Mouse (Mus musculus) hindbrain, postnatal 0 days (tissue): ENCODE results near the gene Tiam1. TPM values are rescaled to one million over a fixed set of nuclear protein-coding genes. Genes with fewer than 3 reads are reported as not detected.

Experiments
- ATAC-seq: fragments of 200-750 bp; cut with Nextera tagmentation; 2 replicates; pipeline ENCODE4 v1.8.0; 2017; ENCODE audit warnings: mild to moderate bottlenecking, moderate TSS enrichment, moderate library complexity
- DNase-seq: peaks from one replicate; pipeline ENCODE4 v3.0.0-alpha.2; 2015; ENCODE audit warnings: low spot score
- H3K27ac ChIP-seq: fragments of 300-500 bp; sonication (generic); 2 replicates; pipeline ENCODE4 v1.5.1; 2014; ENCODE audit warnings: mild to moderate bottlenecking
- H3K27me3 ChIP-seq: fragments of 300-500 bp; sonication (generic); 2 replicates; pipeline ENCODE4 v1.6.1; 2014; ENCODE audit warnings: low read length, mixed read lengths; ENCODE audit not compliant: insufficient read depth
- H3K36me3 ChIP-seq: fragments of 300-500 bp; sonication (generic); 2 replicates; pipeline ENCODE4 v1.6.1; 2014; ENCODE audit warnings: low read length, mixed read lengths; ENCODE audit not compliant: insufficient read depth
- H3K4me1 ChIP-seq: fragments of 300-500 bp; sonication (generic); 2 replicates; pipeline ENCODE4 v1.6.1; 2014; ENCODE audit warnings: antibody characterized with exemption, low read length, mixed read lengths; ENCODE audit not compliant: insufficient read depth
- H3K4me2 ChIP-seq: fragments of 300-500 bp; sonication (generic); 2 replicates; pipeline ENCODE4 v1.6.1; 2014; ENCODE audit warnings: low read depth, mild to moderate bottlenecking, low read length, moderate library complexity, mixed read lengths
- H3K4me3 ChIP-seq: fragments of 300-500 bp; sonication (generic); 2 replicates; pipeline ENCODE4 v1.5.1; 2014; ENCODE audit warnings: low read length
- H3K9ac ChIP-seq: fragments of 300-500 bp; sonication (generic); replicated peaks from 2 replicates; pipeline ENCODE4 v1.6.1; 2014; ENCODE audit warnings: mild to moderate bottlenecking, low read length, moderate library complexity, mixed read lengths
- H3K9me3 ChIP-seq: fragments of 300-500 bp; sonication (generic); 2 replicates; pipeline ENCODE4 v1.6.1; 2016; ENCODE audit warnings: low read length, mixed read lengths
- CTCF ChIP-seq: IDR thresholded peaks from 2 replicates; pipeline ENCODE4 v1.5.1; 2016; ENCODE audit warnings: antibody characterized with exemption, control low read depth, low read depth
- WGBS: fragments of 180-500 bp; shearing (Covaris S2); extraction: QIAGEN DNeasy Blood & Tissue Kit; methylation state at CpG from one replicate; pipeline ENCODE4 v1.1.7; 2014; 5-methylcytosine and 5-hydroxymethylcytosine counted together
- polyA plus RNA-seq: library from polyadenylated mRNA; unstranded; fragments of >200 nt; fragmentation: Nextera tagmentation; extraction: Ambion mirVana; gene quantifications from 2 replicates; pipeline ENCODE4 v1.2.1, GENCODE M21; 2015
- total RNA-seq: library from RNA; depleted of rRNA; stranded (reverse); fragments of >200 nt; gene quantifications from 2 replicates; pipeline ENCODE4 v1.2.3, GENCODE M21; 2014

The Tiam1 gene
- total and polyA plus RNA-seq, 2 experiments from 2014 or later = 15.1 to 26.2 TPM

DNA sequence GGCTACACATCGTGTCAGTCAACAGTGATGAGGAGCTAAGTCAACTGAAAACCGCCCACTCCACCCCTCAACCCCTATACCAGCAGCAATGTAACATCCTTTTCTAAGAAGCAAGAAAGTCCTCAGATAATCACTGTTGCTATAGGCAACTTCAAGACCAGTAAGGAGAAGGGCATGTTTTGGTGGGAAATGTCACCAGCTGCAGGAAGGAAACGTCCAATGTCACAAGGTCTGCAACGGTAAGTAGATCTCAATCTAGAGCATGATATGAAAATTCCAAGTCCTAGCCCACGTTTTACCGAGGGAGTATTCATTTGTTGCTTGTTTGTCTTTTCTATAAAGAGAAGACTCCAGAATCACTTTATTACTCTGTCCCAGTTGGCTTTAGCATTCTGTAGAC is 95.7 kb downstream of the Tiam1 start:
- Histone ChIP-seq H3K4me2 (no peak overlapping the region), H3K27ac (no peak overlapping the region), H3K36me3 (no peaks in the 10 kb centered on the region), H3K9me3 (no peaks in the 10 kb centered on the region), H3K4me1 (no peaks in the 10 kb centered on the region), H3K4me3 (no peak overlapping the region), H3K27me3 (no peaks in the 10 kb centered on the region), H3K9ac (no peak overlapping the region)
- ATAC-seq (no peak), DNase-seq (no peak)
- 93% methylated on average over 6 of the region's 6 CpGs for WGBS
- no peak for TF ChIP-seq CTCF

DNA sequence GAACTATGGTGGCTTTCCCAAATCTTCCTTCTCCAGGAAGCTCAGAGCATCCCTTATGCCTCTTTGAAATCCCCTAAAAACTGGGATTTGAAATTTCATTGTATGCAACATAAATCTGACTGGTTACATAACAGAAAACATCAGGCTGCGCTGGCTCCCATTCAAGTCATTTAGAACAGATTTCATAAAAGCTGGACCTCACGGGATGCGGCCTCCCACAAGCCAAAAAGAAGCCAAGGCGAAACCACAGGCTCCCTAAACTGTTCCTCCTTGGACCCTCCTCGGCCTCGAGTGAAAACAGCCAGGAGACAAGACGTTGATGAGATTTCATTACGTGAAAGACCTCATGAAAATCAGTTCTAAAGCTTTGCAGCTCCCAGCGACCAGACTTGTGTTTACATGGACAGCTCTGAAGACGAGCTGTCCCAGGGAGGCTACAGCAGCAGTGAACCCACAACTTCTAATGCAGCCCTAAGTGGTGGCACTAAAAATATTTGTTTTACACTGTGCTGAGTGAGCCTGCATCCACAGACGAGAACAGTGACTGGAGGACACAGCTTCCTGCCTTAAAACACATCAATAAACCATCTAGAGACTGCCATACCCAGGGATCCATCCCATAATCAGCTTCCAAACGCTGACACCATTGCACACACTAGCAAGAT is 96.9 kb downstream of the Tiam1 start:
- Histone ChIP-seq H3K4me2 (no peak overlapping the region), H3K9me3 (no peaks in the 10 kb centered on the region), H3K27me3 (no peaks in the 10 kb centered on the region), H3K4me1 (0 out of 2 replicates have a peak, but pooled peaks cover 2% of the 10 kb centered on the region), H3K9ac (no peak overlapping the region), H3K4me3 (no peak overlapping the region), H3K36me3 (no peaks in the 10 kb centered on the region), H3K27ac (no peak overlapping the region)
- no peak for TF ChIP-seq CTCF
- DNase-seq (no peak), ATAC-seq (no peak)
- 72% methylated on average over 12 of the region's 12 CpGs for WGBS

DNA sequence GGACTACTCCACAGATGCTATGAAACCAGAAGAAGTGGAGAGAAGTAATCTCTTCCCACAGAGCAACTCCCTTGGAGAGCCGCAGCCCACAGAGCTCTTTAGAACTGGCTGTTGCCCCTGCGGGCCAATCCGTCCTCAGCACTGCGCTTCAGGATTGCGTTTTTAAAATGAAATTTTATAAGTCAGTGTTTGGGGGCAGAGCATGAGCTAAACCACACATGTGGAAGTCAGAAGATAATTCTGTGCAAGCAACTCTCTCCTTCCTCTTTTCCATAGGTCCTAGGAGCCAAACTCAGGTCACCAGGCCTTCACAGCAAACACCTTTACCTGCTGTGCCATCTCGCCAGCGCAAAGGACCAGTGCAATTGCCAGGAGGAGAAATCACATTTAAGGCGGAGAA is 98.0 kb downstream of the Tiam1 start:
- Histone ChIP-seq H3K4me3 (no peak overlapping the region), H3K4me1 (0 out of 2 replicates have a peak, but pooled peaks cover 6% of the 10 kb centered on the region), H3K27me3 (no peaks in the 10 kb centered on the region), H3K9me3 (no peaks in the 10 kb centered on the region), H3K36me3 (no peaks in the 10 kb centered on the region), H3K4me2 (no peak overlapping the region), H3K27ac (no peak overlapping the region), H3K9ac (no peak overlapping the region)
- DNase-seq (no peak), ATAC-seq (no peak)
- TF ChIP-seq CTCF = no peak
- WGBS = 92% methylated on average over 8 of the region's 8 CpGs

- Histone ChIP-seq H3K27ac (no peak overlapping the region), H3K4me3 (no peak overlapping the region), H3K4me2 (no peak overlapping the region), H3K9me3 (no peaks in the 10 kb centered on the region), H3K27me3 (no peaks in the 10 kb centered on the region), H3K36me3 (no peaks in the 10 kb centered on the region), H3K4me1 (0 out of 2 replicates have a peak, but pooled peaks cover 6% of the 10 kb centered on the region), H3K9ac (no peak overlapping the region)
- WGBS = 88% methylated on average over 21 of the region's 21 CpGs
- no peak for TF ChIP-seq CTCF
- DNase-seq (no peak), ATAC-seq (no peak)
Measured at GRCm38 (mm10) chr16:90044004-90044754, 99.4 kb downstream of the Tiam1 start.

- H3K27ac ChIP-seq = no peak overlapping the region
- 85% methylated on average over 10 of the region's 10 CpGs for WGBS
- ATAC-seq = peak; percentile 30; the same call in 1 of the 2 replicates
Measured at GRCm38 (mm10) chr16:90042874-90043273, 100.7 kb downstream of the Tiam1 start.

DNA sequence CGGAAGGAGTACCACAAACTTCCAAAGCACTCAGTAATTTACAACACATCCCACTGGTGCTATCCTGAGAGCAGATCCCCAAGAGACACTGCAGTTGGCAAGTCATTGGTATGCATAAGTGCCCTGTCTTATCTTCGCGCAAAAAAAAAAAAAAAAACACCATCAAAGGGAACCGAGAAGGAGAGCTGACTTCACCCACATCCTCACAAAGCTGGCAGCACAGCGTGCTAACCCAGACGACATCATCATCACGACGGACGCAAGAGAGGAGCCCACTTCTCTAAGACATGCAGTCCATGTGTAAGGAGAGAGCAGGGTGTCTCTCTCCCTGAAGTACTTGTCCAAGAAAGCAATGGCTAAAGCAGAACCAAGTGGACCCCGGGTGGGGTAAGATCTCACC is 101.2 kb downstream of the Tiam1 start:
- Histone ChIP-seq H3K27me3 (no peaks in the 10 kb centered on the region), H3K36me3 (no peaks in the 10 kb centered on the region), H3K4me3 (no peak overlapping the region), H3K9me3 (no peaks in the 10 kb centered on the region), H3K9ac (no peak overlapping the region), H3K4me1 (0 out of 2 replicates have a peak, but pooled peaks cover 6% of the 10 kb centered on the region), H3K27ac (no peak overlapping the region), H3K4me2 (no peak overlapping the region)
- peak; percentile 11; the same call in 1 of the 2 replicates for ATAC-seq
- TF ChIP-seq CTCF = no peak
- no peak for DNase-seq
- WGBS = 85% methylated on average over 10 of the region's 10 CpGs

More at GRCm38 (mm10) chr16:90042874-90043273, 100.7 kb downstream of the Tiam1 start:
- no peaks in the 10 kb centered on the region for H3K27me3 ChIP-seq
- 0 out of 2 replicates have a peak, but pooled peaks cover 6% of the 10 kb centered on the region for H3K4me1 ChIP-seq
- no peak for DNase-seq
- TF ChIP-seq CTCF = no peak
- H3K9ac ChIP-seq = no peak overlapping the region
- no peaks in the 10 kb centered on the region for H3K36me3 ChIP-seq
- H3K4me3 ChIP-seq = no peak overlapping the region
- no peak overlapping the region for H3K4me2 ChIP-seq
- H3K9me3 ChIP-seq = no peaks in the 10 kb centered on the region
